Mouse (Mus musculus) heart, adult 2 months (tissue): ENCODE results near the gene Kcnmb2.

Experiments used
- CTCF ChIP-seq: fragments of 200-600 bp; IDR thresholded peaks from 2 replicates; pipeline ENCODE4 v1.8.1; 2022; ENCODE audit warnings: antibody characterized with exemption, mild to moderate bottlenecking, moderate library complexity
- EP300 ChIP-seq: fragments of 200-500 bp; IDR thresholded peaks from 2 replicates; pipeline ENCODE4 v1.6.1; 2011; ENCODE audit warnings: low read depth, low read length, control low read depth; ENCODE audit not compliant: insufficient read depth

GRCm38 (mm10) chr3:32132395-32133004, 230.2 kb downstream of the Kcnmb2 start:
- TF ChIP-seq CTCF: no peak
- TF ChIP-seq EP300: no peak
